Mouse (Mus musculus): ENCODE data around the gene Vsnl1. TPM values are rescaled to one million over a fixed set of nuclear protein-coding genes. Genes with fewer than 3 reads are reported as not detected.

Vsnl1 gene
- total and polyA plus RNA-seq, 3 experiments, result not detected

DNA sequence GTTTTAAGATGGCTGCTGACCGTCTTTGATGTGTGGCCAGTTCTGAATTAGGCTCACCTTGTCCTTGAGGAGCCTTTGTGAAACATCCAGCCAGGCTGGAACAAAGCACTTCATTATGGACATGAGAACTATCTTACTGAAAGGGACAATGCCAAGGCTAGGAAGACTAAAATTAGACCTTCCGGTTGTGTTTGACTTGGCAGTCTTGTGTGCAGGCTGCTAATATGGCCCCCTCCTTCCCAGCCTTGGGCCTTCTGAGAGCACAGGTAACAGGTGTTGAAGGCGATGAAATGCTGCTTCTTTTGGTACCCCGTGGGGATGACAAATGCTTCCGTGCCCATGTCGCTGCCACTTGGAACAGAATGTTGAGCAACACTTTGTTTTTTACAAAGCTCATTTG is 37.6 kb downstream of the Vsnl1 start:
- no peak for TF ChIP-seq RCOR1 (IDR thresholded peaks at IDR 0.05; ENCODE audit: low read depth, low read length)
- Histone ChIP-seq H3K9ac (ENCODE audit: control insufficient read depth, low read depth, low read length, poor library complexity, severe bottlenecking) (no peak overlapping the region), H3K79me2 (ENCODE audit: control insufficient read depth, insufficient read depth, low read length, poor library complexity) (no peaks in the 10 kb centered on the region), H3K9me3 (replicated peaks; ENCODE audit: insufficient read depth, low read length) (no peaks in the 10 kb centered on the region), H3K27me3 (ENCODE audit: control insufficient read depth in 1 of 2, insufficient read depth in 2 of 2, low read length in 2 of 2) (no peaks in the 10 kb centered on the region), H3K36me3 (ENCODE audit: control insufficient read depth in 1 of 2, insufficient read depth in 2 of 2, low read length in 2 of 2) (no peaks in the 10 kb centered on the region), H3K4me3 (ENCODE audit: control insufficient read depth in 1 of 2, insufficient read depth in 1 of 2, low read depth in 2 of 2, low read length in 2 of 2) (no peak overlapping the region), H3K27ac (ENCODE audit: control insufficient read depth, low read depth, low read length) (no peak overlapping the region), H3K4me1 (ENCODE audit: control insufficient read depth in 1 of 2, insufficient read depth in 2 of 2, low read length in 2 of 2) (no peaks in the 10 kb centered on the region)
- DNase-seq (ENCODE audit: low read depth, low spot score), result no peak

DNA sequence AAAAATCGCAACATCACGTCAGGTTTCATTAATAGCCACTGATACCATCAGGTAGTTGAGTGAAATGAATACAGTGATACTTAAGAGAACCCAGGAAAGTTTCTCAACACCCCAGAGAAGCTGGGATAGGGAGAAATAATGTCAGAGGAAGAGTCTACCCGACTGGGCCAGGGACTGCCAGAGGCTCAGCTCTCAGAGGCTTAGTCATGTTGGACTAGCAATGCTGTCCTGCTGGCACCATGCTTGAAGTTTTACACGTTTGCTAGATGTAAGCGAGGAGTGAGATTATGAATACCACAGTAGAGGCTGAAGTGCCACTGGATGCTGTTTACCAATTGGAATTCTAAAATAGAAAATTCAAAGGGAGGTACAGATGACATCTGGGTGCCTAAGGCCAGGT is 39.4 kb downstream of the Vsnl1 start:
- H3K9me3 ChIP-seq (replicated peaks; ENCODE audit: insufficient read depth, low read length), result no peaks in the 10 kb centered on the region
- no peaks in the 10 kb centered on the region for H3K27me3 ChIP-seq (ENCODE audit: control insufficient read depth in 1 of 2, insufficient read depth in 2 of 2, low read length in 2 of 2)
- no peak overlapping the region for H3K9ac ChIP-seq (ENCODE audit: control insufficient read depth, low read depth, low read length, poor library complexity, severe bottlenecking)
- no peaks in the 10 kb centered on the region for H3K4me1 ChIP-seq (ENCODE audit: control insufficient read depth in 1 of 2, insufficient read depth in 2 of 2, low read length in 2 of 2)
- H3K36me3 ChIP-seq (ENCODE audit: control insufficient read depth in 1 of 2, insufficient read depth in 2 of 2, low read length in 2 of 2), result no peaks in the 10 kb centered on the region
- TF ChIP-seq EP300 (IDR thresholded peaks at IDR 0.05; ENCODE audit: low read depth in 1 of 2, low read length in 2 of 2) (no peak), RAD21 (IDR thresholded peaks at IDR 0.05; ENCODE audit: low read depth, low read length) (no peak), TBP (IDR thresholded peaks at IDR 0.05; ENCODE audit: low read depth, low read length) (no peak), POLR2AphosphoS2 (IDR thresholded peaks at IDR 0.05; ENCODE audit: low read length) (no peak), TAL1 (IDR thresholded peaks at IDR 0.05; ENCODE audit: low read length) (no peak), MAX (IDR thresholded peaks at IDR 0.05; ENCODE audit: low read length) (no peak), SIN3A (IDR thresholded peaks at IDR 0.05; ENCODE audit: low read length) (no peak), GABPA (IDR thresholded peaks at IDR 0.05; ENCODE audit: low read depth, low read length) (no peak), RCOR1 (IDR thresholded peaks at IDR 0.05; ENCODE audit: low read depth, low read length) (no peak), MAFK (IDR thresholded peaks at IDR 0.05; ENCODE audit: borderline replicate concordance, low read depth, low read length) (no peak), KAT2A (conservative IDR thresholded peaks at IDR 0.05; ENCODE audit: low read depth, low read length) (no peak), MYB (IDR thresholded peaks at IDR 0.05; ENCODE audit: low read depth, low read length) (no peak), CHD1 (IDR thresholded peaks at IDR 0.05; ENCODE audit: low read depth, low read length) (no peak), ZMIZ1 (IDR thresholded peaks at IDR 0.05; ENCODE audit: low read depth, low read length) (no peak)
- no peak overlapping the region for H3K4me3 ChIP-seq (ENCODE audit: control insufficient read depth in 1 of 2, insufficient read depth in 1 of 2, low read depth in 2 of 2, low read length in 2 of 2)
- no peak for DNase-seq (ENCODE audit: low read depth, low spot score)
- H3K79me2 ChIP-seq (ENCODE audit: control insufficient read depth, insufficient read depth, low read length, poor library complexity), result no peaks in the 10 kb centered on the region
- no peak overlapping the region for H3K27ac ChIP-seq (ENCODE audit: control insufficient read depth, low read depth, low read length)

DNA sequence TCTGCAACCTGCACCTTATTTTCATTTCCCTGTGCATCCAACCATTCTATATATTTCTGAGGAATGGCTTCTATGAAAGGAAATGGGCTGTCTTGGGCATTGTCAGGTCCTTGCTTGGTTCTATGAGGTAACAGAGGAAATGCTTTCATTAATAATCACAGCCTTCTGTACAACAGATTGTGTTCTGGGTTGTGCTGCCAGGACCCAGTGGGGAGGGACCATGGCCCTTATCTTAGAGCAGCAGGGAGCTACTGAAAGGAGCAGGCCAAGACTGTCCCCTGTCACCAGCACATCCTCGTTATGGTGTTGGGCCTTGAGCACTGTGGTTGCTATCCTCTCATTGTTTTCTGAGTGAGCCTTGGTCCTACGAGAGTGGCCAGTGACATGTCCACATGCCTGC is 40.9 kb downstream of the Vsnl1 start:
- TF ChIP-seq HCFC1 (IDR thresholded peaks at IDR 0.05; ENCODE audit: low read depth, low read length) (no peak), GATA1 (IDR thresholded peaks at IDR 0.05; ENCODE audit: low read depth, low read length) (no peak), TAL1 (IDR thresholded peaks at IDR 0.05; ENCODE audit: low read length) (no peak), KAT2A (conservative IDR thresholded peaks at IDR 0.05; ENCODE audit: low read depth, low read length) (no peak), CHD2 (IDR thresholded peaks at IDR 0.05; ENCODE audit: low read length) (no peak), POLR2AphosphoS2 (IDR thresholded peaks at IDR 0.05; ENCODE audit: low read length) (no peak), E2F4 (IDR thresholded peaks at IDR 0.05; ENCODE audit: borderline replicate concordance, low read depth, low read length) (no peak), CTCF (IDR thresholded peaks at IDR 0.05 in 2 of 3, conservative IDR thresholded peaks at IDR 0.05 in 1 of 3; ENCODE audit: control insufficient read depth in 1 of 3, insufficient read depth in 1 of 3, low read depth in 2 of 3, low read length in 3 of 3, poor library complexity in 1 of 3, severe bottlenecking in 1 of 3) (no peak), NRF1 (IDR thresholded peaks at IDR 0.05; ENCODE audit: insufficient read depth, low read depth, low read length, poor library complexity, severe bottlenecking) (no peak), SMC3 (IDR thresholded peaks at IDR 0.05; ENCODE audit: low read depth, low read length) (no peak)
- Histone ChIP-seq H3K79me2 (ENCODE audit: control insufficient read depth, insufficient read depth, low read length, poor library complexity) (no peaks in the 10 kb centered on the region), H3K4me1 (ENCODE audit: control insufficient read depth in 1 of 2, insufficient read depth in 2 of 2, low read length in 2 of 2) (no peaks in the 10 kb centered on the region), H3K27me3 (ENCODE audit: control insufficient read depth in 1 of 2, insufficient read depth in 2 of 2, low read length in 2 of 2) (no peaks in the 10 kb centered on the region), H3K27ac (ENCODE audit: control insufficient read depth, low read depth, low read length) (no peak overlapping the region), H3K9me3 (replicated peaks; ENCODE audit: insufficient read depth, low read length) (no peaks in the 10 kb centered on the region), H3K4me3 (ENCODE audit: control insufficient read depth in 1 of 2, insufficient read depth in 1 of 2, low read depth in 2 of 2, low read length in 2 of 2) (no peak overlapping the region), H3K9ac (ENCODE audit: control insufficient read depth, low read depth, low read length, poor library complexity, severe bottlenecking) (no peak overlapping the region), H3K36me3 (ENCODE audit: control insufficient read depth in 1 of 2, insufficient read depth in 2 of 2, low read length in 2 of 2) (no peaks in the 10 kb centered on the region)
- no peak for DNase-seq (ENCODE audit: low read depth, low spot score)
